Mouse (Mus musculus): ENCODE measurements around the gene Rbm47.

- TF ChIP-seq CTCF (IDR thresholded peaks at IDR 0.05; ENCODE audit: borderline replicate concordance, control insufficient read depth, extremely low read depth, insufficient read depth, low read length, poor library complexity) (no peak), POLR2A (IDR thresholded peaks at IDR 0.05; ENCODE audit: control insufficient read depth, extremely low read depth, insufficient read depth, low read length, poor library complexity) (no peak)
Observed at GRCm38 (mm10) chr5:66008245-66008967, 164.5 kb downstream of the Rbm47 start.

All from thymus, adult 2 months (tissue).